Mouse (Mus musculus) limb, embryonic 13.5 days (tissue): ENCODE measurements around the gene Ppib. TPM values are rescaled to one million over a fixed set of nuclear protein-coding genes. Genes with fewer than 3 reads are reported as not detected.

ENCODE experiments used
- ATAC-seq: fragments of 200-750 bp; cut with Nextera tagmentation; 2 replicates; pipeline ENCODE4 v1.8.0; 2017; ENCODE audit warnings: low read depth, moderate number of reproducible peaks, moderate TSS enrichment; ENCODE audit not compliant: low FRiP score
- H3K27ac ChIP-seq: fragments of 300-500 bp; sonication (generic); 2 replicates; pipeline ENCODE4 v1.5.1; 2015; ENCODE audit warnings: inconsistent platforms, mild to moderate bottlenecking, moderate library complexity
- H3K27me3 ChIP-seq: fragments of 300-500 bp; sonication (generic); 2 replicates; pipeline ENCODE4 v1.6.1; 2015; ENCODE audit warnings: mild to moderate bottlenecking, inconsistent platforms
- H3K36me3 ChIP-seq: fragments of 300-500 bp; sonication (generic); 2 replicates; pipeline ENCODE4 v1.6.1; 2015; ENCODE audit warnings: inconsistent platforms, mild to moderate bottlenecking, moderate library complexity
- H3K4me1 ChIP-seq: fragments of 300-500 bp; sonication (generic); 2 replicates; pipeline ENCODE4 v1.6.1; 2015; ENCODE audit warnings: inconsistent platforms
- H3K4me2 ChIP-seq: fragments of 300-500 bp; sonication (generic); replicated peaks from 2 replicates; pipeline ENCODE4 v1.6.1; 2015; ENCODE audit warnings: inconsistent platforms, mild to moderate bottlenecking, moderate library complexity
- H3K4me3 ChIP-seq: fragments of 300-500 bp; sonication (generic); 2 replicates; pipeline ENCODE4 v1.5.1; 2015; ENCODE audit warnings: moderate library complexity, mild to moderate bottlenecking, inconsistent platforms
- H3K9ac ChIP-seq: fragments of 300-500 bp; sonication (generic); 2 replicates; pipeline ENCODE4 v1.6.1; 2015; ENCODE audit warnings: mild to moderate bottlenecking, inconsistent platforms
- H3K9me3 ChIP-seq: fragments of 300-500 bp; sonication (generic); 2 replicates; pipeline ENCODE4 v1.6.1; 2016; ENCODE audit warnings: inconsistent platforms
- WGBS: fragments of 180-500 bp; shearing (Covaris S2); methylation state at CpG from one replicate; pipeline ENCODE4 v1.1.7; 2015; 5-methylcytosine and 5-hydroxymethylcytosine counted together
- polyA plus RNA-seq: library from polyadenylated mRNA; unstranded; fragments of >200 nt; fragmentation: Nextera tagmentation; extraction: Ambion mirVana; gene quantifications from 2 replicates; pipeline ENCODE4 v1.2.1, GENCODE M21; 2015

The Ppib gene
- polyA plus RNA-seq, 1 experiment from 2014 or later, result 680 TPM

- no peaks in the 10 kb centered on the region for H3K27me3 ChIP-seq
- H3K27ac ChIP-seq, result no peak overlapping the region
- H3K9ac ChIP-seq, result no peak overlapping the region
- WGBS, result 94% methylated on average over 4 of the region's 4 CpGs
- H3K9me3 ChIP-seq, result no peaks in the 10 kb centered on the region
- no peaks in the 10 kb centered on the region for H3K4me1 ChIP-seq
- no peak overlapping the region for H3K4me2 ChIP-seq
- H3K36me3 ChIP-seq, result peaks cover 93% of the 10 kb centered on the region
- H3K4me3 ChIP-seq, result no peak overlapping the region
- no peak for ATAC-seq
These were observed 44.6 kb downstream of the Ppib start for GRCm38 (mm10) chr9:66104601-66105000.

- ATAC-seq, result no peak
- Histone ChIP-seq H3K4me2 (no peak overlapping the region), H3K27me3 (no peaks in the 10 kb centered on the region), H3K9me3 (no peaks in the 10 kb centered on the region), H3K4me1 (0 out of 2 replicates have a peak, but pooled peaks cover under 1% of the 10 kb centered on the region), H3K36me3 (peaks cover 88% of the 10 kb centered on the region), H3K27ac (no peak overlapping the region), H3K9ac (no peak overlapping the region), H3K4me3 (no peak overlapping the region)
- WGBS, result 88% methylated on average over 8 of the region's 8 CpGs
These were observed 45.1 kb downstream of the Ppib start for GRCm38 (mm10) chr9:66105168-66105567.

- WGBS, result 95% methylated on average over 1 of the region's 1 CpGs
These were observed 49.6 kb downstream of the Ppib start for GRCm38 (mm10) chr9:66109574-66109973.

GRCm38 (mm10) chr9:66110126-66110525 lies 50.1 kb downstream of the Ppib start:
- Histone ChIP-seq H3K4me2 (no peak overlapping the region), H3K36me3 (peaks cover 60% of the 10 kb centered on the region), H3K9ac (no peak overlapping the region), H3K4me1 (0 out of 2 replicates have a peak, but pooled peaks cover 8% of the 10 kb centered on the region), H3K4me3 (no peak overlapping the region), H3K27me3 (no peaks in the 10 kb centered on the region), H3K27ac (no peak overlapping the region), H3K9me3 (no peaks in the 10 kb centered on the region)
- 65% methylated on average over 8 of the region's 8 CpGs for WGBS
- no peak for ATAC-seq

More at GRCm38 (mm10) chr9:66109574-66109973, 49.6 kb downstream of the Ppib start:
- Histone ChIP-seq H3K4me3 (no peak overlapping the region), H3K4me2 (no peak overlapping the region), H3K9me3 (no peaks in the 10 kb centered on the region), H3K27ac (no peak overlapping the region), H3K9ac (no peak overlapping the region), H3K27me3 (no peaks in the 10 kb centered on the region), H3K36me3 (peaks cover 60% of the 10 kb centered on the region), H3K4me1 (0 out of 2 replicates have a peak, but pooled peaks cover 8% of the 10 kb centered on the region)
- no peak for ATAC-seq

- WGBS, result 61% methylated on average over 8 of the region's 8 CpGs
- Histone ChIP-seq H3K27me3 (no peaks in the 10 kb centered on the region), H3K9ac (no peak overlapping the region), H3K27ac (0 out of 2 replicates have a peak overlapping the region, but pooled peaks have one; percentile 2), H3K4me3 (no peak overlapping the region), H3K4me2 (no peak overlapping the region), H3K9me3 (no peaks in the 10 kb centered on the region), H3K4me1 (0 out of 2 replicates have a peak, but pooled peaks cover 8% of the 10 kb centered on the region), H3K36me3 (peaks cover 55% of the 10 kb centered on the region)
- ATAC-seq, result no peak
These were observed 50.8 kb downstream of the Ppib start for GRCm38 (mm10) chr9:66110611-66111379.

- Histone ChIP-seq H3K9ac (no peak overlapping the region), H3K4me1 (0 out of 2 replicates have a peak, but pooled peaks cover 8% of the 10 kb centered on the region), H3K9me3 (no peaks in the 10 kb centered on the region), H3K27ac (no peak overlapping the region), H3K4me2 (no peak overlapping the region), H3K4me3 (no peak overlapping the region), H3K36me3 (peaks cover 32% of the 10 kb centered on the region), H3K27me3 (no peaks in the 10 kb centered on the region)
- ATAC-seq, result no peak
- WGBS, result 88% methylated on average over 3 of the region's 3 CpGs
These were observed 54.3 kb downstream of the Ppib start for GRCm38 (mm10) chr9:66114341-66114740.

Other genes with a start within 250 kb of the Ppib start
- gene Zfp609, start 232.7 kb upstream of the Ppib start, polyA plus RNA-seq, result 7.2 and 8.1 TPM in 2 replicates
- 207 and 211 TPM in 2 replicates for gene Pclaf, start 170.0 kb upstream of the Ppib start, polyA plus RNA-seq
- 39.8 and 41.1 TPM in 2 replicates for gene Trip4, start 151.4 kb upstream of the Ppib start, polyA plus RNA-seq
- gene Csnk1g1, start 151.3 kb upstream of the Ppib start, polyA plus RNA-seq, result 18.6 and 18.8 TPM in 2 replicates
- gene Snx22, start 9.5 kb downstream of the Ppib start, polyA plus RNA-seq, result 5.0 and 5.3 TPM in 2 replicates
- 128 and 134 TPM in 2 replicates for gene Snx1, start 66.4 kb downstream of the Ppib start, polyA plus RNA-seq
- gene Ciao2a, start 66.4 kb downstream of the Ppib start, polyA plus RNA-seq, result 173 and 178 TPM in 2 replicates
- gene Dapk2, start 98.0 kb downstream of the Ppib start, polyA plus RNA-seq, result 6.3 and 7.4 TPM in 2 replicates